Mouse (Mus musculus): ENCODE results near the gene Catsperg2.
"Not testable (repeated sequence)": the region's sequence is repeated elsewhere in the genome, so short reads cannot be mapped to it uniquely, and the experiment has no call there.

The Catsperg2 gene

GRCm38 (mm10) chr7:29726860-29727259 is at the start of gene Catsperg2:
Catsperg2 (minus strand) TSS chr7:29727032.
- DNase-seq = not testable (repeated sequence)

- no peak for DNase-seq
These were observed 49.7 kb upstream of the Catsperg2 start for GRCm38 (mm10) chr7:29776568-29776967.

- no peak for DNase-seq
These were observed 47.5 kb upstream of the Catsperg2 start for GRCm38 (mm10) chr7:29774371-29774770.

GRCm38 (mm10) chr7:29773503-29773902 is 46.7 kb upstream of the Catsperg2 start:
- no peak for DNase-seq

GRCm38 (mm10) chr7:29768980-29769379 is 42.1 kb upstream of the Catsperg2 start:
- no peak for DNase-seq

- DNase-seq = peak; percentile 95
These were observed 41.5 kb upstream of the Catsperg2 start, which contains the start of gene Zfp84 for GRCm38 (mm10) chr7:29768090-29768900. Zfp84 (plus strand) TSS chr7:29768552.

- peak; percentile 84 for DNase-seq
These were observed 40.3 kb upstream of the Catsperg2 start for GRCm38 (mm10) chr7:29767058-29767686.

GRCm38 (mm10) chr7:29764702-29765101 is 37.9 kb upstream of the Catsperg2 start:
- no peak for DNase-seq

GRCm38 (mm10) chr7:29760476-29760875 is 33.6 kb upstream of the Catsperg2 start:
- no peak for DNase-seq

GRCm38 (mm10) chr7:29742258-29742657 is 15.4 kb upstream of the Catsperg2 start:
- no peak for DNase-seq

- DNase-seq = no peak
These were observed 1.2 kb upstream of the Catsperg2 start for GRCm38 (mm10) chr7:29728055-29728454.

- not testable (repeated sequence) for DNase-seq
These were observed 1.2 kb downstream of the Catsperg2 start for GRCm38 (mm10) chr7:29725461-29726142.

GRCm38 (mm10) chr7:29708891-29709290 is 17.9 kb downstream of the Catsperg2 start:
- DNase-seq = not testable (repeated sequence)

- DNase-seq = not testable (repeated sequence)
These were observed 31.6 kb downstream of the Catsperg2 start for GRCm38 (mm10) chr7:29695231-29695630.

GRCm38 (mm10) chr7:29681868-29682267 is 45.0 kb downstream of the Catsperg2 start:
- no peak for DNase-seq

Data from kidney, adult 11 months (tissue).